Mouse (Mus musculus) ES-Bruce4 (cell line): ENCODE measurements at regions not wholly inside any gene's neighbourhood (a gene's known extent, or its start where the extent isn't known, plus 50 kb on each side); places are given as distances from the start of the nearest gene placed in this dataset.

Experiments used
- CTCF ChIP-seq: IDR thresholded peaks from one replicate; pipeline ENCODE4 v1.8.1; 2011; ENCODE audit warnings: low read depth, low read length
- EP300 ChIP-seq: IDR thresholded peaks from 2 replicates; pipeline ENCODE4 v1.6.1; 2011; ENCODE audit warnings: low read depth, low read length; ENCODE audit not compliant: insufficient read depth
- POLR2A ChIP-seq: IDR thresholded peaks from one replicate; pipeline ENCODE4 v1.8.1; 2011; ENCODE audit warnings: low read length; ENCODE audit not compliant: insufficient read depth

GRCm38 (mm10) chr2:128454509-128454908 is 136.5 kb upstream of the Spdye4c start:
- no peak for TF ChIP-seq CTCF
- no peak for TF ChIP-seq POLR2A
- no peak for TF ChIP-seq EP300
